Mouse (Mus musculus): ENCODE data around the gene 5330417C22Rik. TPM values are rescaled to one million over a fixed set of nuclear protein-coding genes. Genes with fewer than 3 reads are reported as not detected.

5330417C22Rik gene
- polyA plus RNA-seq, 1 experiment from 2014 or later, result not detected

Other genes with a start within 250 kb of the 5330417C22Rik start
- not detected in 3 replicates for gene Mybphl, start 171.6 kb downstream of the 5330417C22Rik start, polyA plus RNA-seq (2018)
- 3.1 to 7.0 TPM (median 3.1 TPM) in 3 replicates for gene Psrc1, start 152.7 kb downstream of the 5330417C22Rik start, polyA plus RNA-seq (2018)
- gene Celsr2, start 121.0 kb downstream of the 5330417C22Rik start, polyA plus RNA-seq (2018), result 0.30 TPM in 1 of 3 replicates, not detected in the others
- 98.2 to 210 TPM (median 113 TPM) in 3 replicates for gene Sars, start 91.3 kb downstream of the 5330417C22Rik start, polyA plus RNA-seq (2018)
- not detected in 3 replicates for gene 1700013F07Rik, start 2.4 kb downstream of the 5330417C22Rik start, polyA plus RNA-seq (2018)
- gene Tmem167b, start 25.9 kb upstream of the 5330417C22Rik start, polyA plus RNA-seq (2018), result 40.7 to 43.1 TPM (median 41.5 TPM) in 3 replicates
- 23.0 to 37.5 TPM (median 26.9 TPM) in 3 replicates for gene Taf13, start 35.2 kb upstream of the 5330417C22Rik start, polyA plus RNA-seq (2018)
- gene Wdr47, start 54.7 kb upstream of the 5330417C22Rik start, polyA plus RNA-seq (2018), result 4.4 to 5.8 TPM (median 5.8 TPM) in 3 replicates
- gene Clcc1, start 117.4 kb upstream of the 5330417C22Rik start, polyA plus RNA-seq (2018), result 48.3 to 56.9 TPM (median 49.1 TPM) in 3 replicates
- 10.8 to 12.0 TPM (median 11.9 TPM) in 3 replicates for gene Gpsm2, start 185.8 kb upstream of the 5330417C22Rik start, polyA plus RNA-seq (2018)
- gene Aknad1, start 203.1 kb upstream of the 5330417C22Rik start, polyA plus RNA-seq (2018), result not detected in 3 replicates